ENCODE assay signal across 17 mouse cellular contexts in the genomic region with DNA sequence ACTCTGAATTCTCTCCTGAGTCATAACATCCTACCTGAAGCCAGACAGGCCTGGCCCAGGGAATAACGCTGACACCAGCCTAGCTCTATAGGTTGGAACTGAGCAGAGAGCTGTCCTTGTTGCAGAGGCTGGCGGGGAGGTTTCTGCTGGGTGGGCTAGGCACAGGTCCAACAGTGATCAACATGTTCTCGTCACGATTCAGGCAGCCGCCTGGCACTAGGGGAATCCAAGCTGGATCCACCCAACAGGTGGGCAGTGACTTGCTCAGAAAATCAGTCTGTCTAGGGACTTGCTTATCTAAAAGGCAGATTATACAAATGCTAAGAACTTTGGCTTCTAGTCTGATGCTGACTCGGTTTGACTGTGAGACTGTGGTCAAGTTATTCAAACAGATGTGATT.
A peak's percentile ranks its signal among the peaks of the same experiment; 100 is the strongest.
DNase-seq lines count a peak whose midpoint lies in the region; ATAC-seq lines count a peak whose summit lies in the region.
"Had no signal": no experiment of that assay in that cellular context is flagged by ENCODE, and none has a peak within 500 bp of the region (broad histone marks: within the 10 kb centered on the region; RNA-seq: fewer than 3 reads in every experiment).

No protein-coding gene starts in this region.

- H3K36me3 ChIP-seq in intestine, embryonic 15.5 days = no peaks in the 10 kb centered on the region
- H3K36me3 ChIP-seq: G1E; hindbrain, embryonic 15.5 days; limb, embryonic 10.5 days; liver, embryonic 13.5 days had no signal

- no peak overlapping the region for H3K4me3 ChIP-seq in intestine, embryonic 15.5 days (replicated peaks)
- H3K4me3 ChIP-seq: hindbrain, embryonic 15.5 days; limb, embryonic 10.5 days; liver, embryonic 13.5 days had no signal

- peak; percentile 3 to 5 for DNase-seq in heart, postnatal 14 days
- no peak for DNase-seq in heart, adult 11 months
- DNase-seq in brain, adult 2 months (ENCODE audit: low read depth, low spot score) = peak; percentile 74
- DNase-seq in layer of hippocampus, adult 18-20 months (ENCODE audit: low spot score in 2 of 2) = peak; percentile 42 to 61
- DNase-seq in left cerebral cortex, postnatal 4 days = peak; percentile 61
- DNase-seq in adipocyte (ENCODE audit: low spot score) = no peak
- DNase-seq in thymus, postnatal 36 days = no peak
- DNase-seq: adrenal gland, postnatal 25 days; cerebellum, adult 9-11 months; kidney, adult 8-10 months; kidney, postnatal 36 days; liver, embryonic 13.5 days; thymus, adult 18-20 months had no signal

- 71% methylated on average over 6 of the region's 6 CpGs for WGBS in intestine, embryonic 15.5 days

- H3K9me3 ChIP-seq in intestine, embryonic 15.5 days = no peaks in the 10 kb centered on the region
- H3K9me3 ChIP-seq: G1E; hindbrain, embryonic 15.5 days; limb, embryonic 10.5 days; liver, embryonic 13.5 days had no signal

- no peaks in the 10 kb centered on the region for H3K27me3 ChIP-seq in intestine, embryonic 15.5 days (replicated peaks)
- H3K27me3 ChIP-seq: hindbrain, embryonic 15.5 days; liver, embryonic 13.5 days had no signal

- H3K4me1 ChIP-seq in intestine, embryonic 15.5 days (replicated peaks) = no peaks in the 10 kb centered on the region
- H3K4me1 ChIP-seq: hindbrain, embryonic 15.5 days; limb, embryonic 10.5 days; liver, embryonic 13.5 days had no signal

- ATAC-seq in intestine, embryonic 15.5 days = no peak

- H3K9ac ChIP-seq in intestine, embryonic 15.5 days = no peak overlapping the region
- H3K9ac ChIP-seq: hindbrain, embryonic 15.5 days; liver, embryonic 13.5 days had no signal

- no peak overlapping the region for H3K27ac ChIP-seq in intestine, embryonic 15.5 days
- H3K27ac ChIP-seq: hindbrain, embryonic 15.5 days; limb, embryonic 10.5 days; liver, embryonic 13.5 days had no signal

- intact Hi-C loops in heart, postnatal 14 days (cut with DNase I) = no loop called here
- intact Hi-C loops in left cerebral cortex, postnatal 4 days (cut with DNase I) = no loop called here

- H3K4me2 ChIP-seq in intestine, embryonic 15.5 days (replicated peaks) = no peak overlapping the region
- H3K4me2 ChIP-seq: hindbrain, embryonic 15.5 days; liver, embryonic 13.5 days had no signal

Comparison
In these comparisons a context has a peak if more than half of its experiments do, and no peak if none do; other contexts are left out.
1. DNase-seq: peak in heart, postnatal 14 days (2 of 2), brain, adult 2 months (single experiment), layer of hippocampus, adult 18-20 months (2 of 2) and left cerebral cortex, postnatal 4 days (single experiment); none in heart, adult 11 months (single experiment), adipocyte (single experiment) and thymus, postnatal 36 days (0 of 2).